Mouse (Mus musculus) small intestine, adult 2 months (tissue): ENCODE data around the gene BC051142.

ENCODE experiments used
- CTCF ChIP-seq: fragments of 200-500 bp; IDR thresholded peaks from 2 replicates; pipeline ENCODE4 v1.5.1; 2012; ENCODE audit warnings: low read depth, mild to moderate bottlenecking, control low read depth, inconsistent platforms, low read length, moderate library complexity, mixed read lengths; ENCODE audit not compliant: insufficient replicate concordance, insufficient read length; ENCODE audit errors: extremely low read depth
- POLR2A ChIP-seq: fragments of 200-500 bp; IDR thresholded peaks from 2 replicates; pipeline ENCODE4 v1.6.1; 2012; ENCODE audit warnings: low read depth, mild to moderate bottlenecking, control low read depth, inconsistent platforms, low read length, moderate library complexity

DNA sequence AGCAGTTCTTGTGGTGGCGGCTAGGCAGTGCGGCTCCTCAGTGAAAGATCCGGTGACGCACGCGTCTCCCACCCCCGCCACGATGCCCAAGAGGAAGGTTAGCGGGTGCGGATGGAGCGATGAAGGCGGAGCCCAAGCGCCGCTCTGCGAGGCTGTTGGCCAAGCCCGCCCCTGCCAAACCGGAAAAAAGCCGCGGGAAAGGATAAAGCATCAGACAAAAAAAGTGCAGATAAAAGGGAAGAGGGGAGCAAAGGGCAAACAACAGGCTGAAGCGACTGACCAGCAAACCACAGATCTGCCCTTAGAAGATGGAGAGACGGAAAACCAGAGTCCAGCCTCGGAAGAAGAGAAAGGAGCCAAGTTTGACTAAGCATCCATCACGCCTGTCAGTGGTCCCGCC lies 6.3 kb upstream of the BC051142 start:
- TF ChIP-seq CTCF: no peak
- no peak for TF ChIP-seq POLR2A
